Mouse (Mus musculus): ENCODE measurements at regions not wholly inside any gene's neighbourhood (a gene's known extent, or its start where the extent isn't known, plus 50 kb on each side); places are given as distances from the start of the nearest gene placed in this dataset.

GRCm38 (mm10) chr12:90469754-90470153, 268.5 kb downstream of the Dio2 start:
- no peaks in the 10 kb centered on the region for H3K36me3 ChIP-seq (ENCODE audit: insufficient read depth, low read length)
- no peak overlapping the region for H3K4me2 ChIP-seq (replicated peaks; ENCODE audit: low read depth, low read length)
- H3K9me3 ChIP-seq (ENCODE audit: low read length), result no peaks in the 10 kb centered on the region
- no peak overlapping the region for H3K4me3 ChIP-seq (ENCODE audit: low read length)
- no peaks in the 10 kb centered on the region for H3K27me3 ChIP-seq (ENCODE audit: insufficient read depth, low read length)
- WGBS, result 51% methylated on average over 1 of the region's 1 CpGs
- peak; percentile 15; the same call in 1 of the 2 replicates for ATAC-seq (ENCODE audit: low FRiP score, low TSS enrichment)
- no peak overlapping the region for H3K27ac ChIP-seq (ENCODE audit: low read length)
- no peaks in the 10 kb centered on the region for H3K4me1 ChIP-seq (ENCODE audit: insufficient read depth, low read length)
- H3K9ac ChIP-seq (replicated peaks; ENCODE audit: low read length), result no peak overlapping the region

DNA sequence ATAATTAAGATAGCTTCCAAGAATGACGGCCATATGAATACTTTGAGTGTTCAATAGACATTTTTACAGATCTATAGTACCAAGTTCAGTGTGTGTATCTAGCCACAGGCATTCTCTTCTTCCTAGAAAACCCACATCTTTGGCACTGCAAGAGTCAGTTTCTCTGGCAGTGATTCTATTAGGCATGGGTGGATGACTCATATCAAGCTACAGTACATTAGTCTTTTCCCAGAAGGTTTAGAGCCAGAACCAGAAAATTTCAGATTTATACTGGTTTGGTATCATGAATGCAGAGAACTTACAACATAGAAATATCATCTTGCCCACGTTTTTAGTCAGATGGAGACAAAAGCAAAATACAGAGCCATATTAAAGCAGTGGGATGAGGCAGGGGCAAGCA, 278.1 kb downstream of the Dio2 start:
- ATAC-seq (ENCODE audit: low FRiP score, low TSS enrichment), result no peak
- 72% methylated on average over 2 of the region's 2 CpGs for WGBS

GRCm38 (mm10) chr12:90440672-90441071, 297.6 kb downstream of the Dio2 start:
- no peaks in the 10 kb centered on the region for H3K36me3 ChIP-seq (ENCODE audit: insufficient read depth, low read length)
- no peak overlapping the region for H3K9ac ChIP-seq (replicated peaks; ENCODE audit: low read length)
- ATAC-seq (ENCODE audit: low FRiP score, low TSS enrichment), result no peak
- no peak overlapping the region for H3K27ac ChIP-seq (ENCODE audit: low read length)
- H3K4me3 ChIP-seq (ENCODE audit: low read length), result no peak overlapping the region
- 91% methylated on average over 1 of the region's 1 CpGs for WGBS
- H3K9me3 ChIP-seq (ENCODE audit: low read length), result no peaks in the 10 kb centered on the region
- H3K27me3 ChIP-seq (ENCODE audit: insufficient read depth, low read length), result no peaks in the 10 kb centered on the region
- no peaks in the 10 kb centered on the region for H3K4me1 ChIP-seq (ENCODE audit: insufficient read depth, low read length)
- no peak overlapping the region for H3K4me2 ChIP-seq (replicated peaks; ENCODE audit: low read depth, low read length)

More for the DNA sequence above, 278.1 kb downstream of the Dio2 start:
- Histone ChIP-seq H3K27me3 (ENCODE audit: insufficient read depth, low read length) (no peaks in the 10 kb centered on the region), H3K36me3 (ENCODE audit: insufficient read depth, low read length) (no peaks in the 10 kb centered on the region), H3K4me2 (replicated peaks; ENCODE audit: low read depth, low read length) (no peak overlapping the region), H3K4me1 (ENCODE audit: insufficient read depth, low read length) (no peaks in the 10 kb centered on the region), H3K9ac (replicated peaks; ENCODE audit: low read length) (no peak overlapping the region), H3K4me3 (ENCODE audit: low read length) (no peak overlapping the region), H3K27ac (ENCODE audit: low read length) (no peak overlapping the region), H3K9me3 (ENCODE audit: low read length) (no peaks in the 10 kb centered on the region)

DNA sequence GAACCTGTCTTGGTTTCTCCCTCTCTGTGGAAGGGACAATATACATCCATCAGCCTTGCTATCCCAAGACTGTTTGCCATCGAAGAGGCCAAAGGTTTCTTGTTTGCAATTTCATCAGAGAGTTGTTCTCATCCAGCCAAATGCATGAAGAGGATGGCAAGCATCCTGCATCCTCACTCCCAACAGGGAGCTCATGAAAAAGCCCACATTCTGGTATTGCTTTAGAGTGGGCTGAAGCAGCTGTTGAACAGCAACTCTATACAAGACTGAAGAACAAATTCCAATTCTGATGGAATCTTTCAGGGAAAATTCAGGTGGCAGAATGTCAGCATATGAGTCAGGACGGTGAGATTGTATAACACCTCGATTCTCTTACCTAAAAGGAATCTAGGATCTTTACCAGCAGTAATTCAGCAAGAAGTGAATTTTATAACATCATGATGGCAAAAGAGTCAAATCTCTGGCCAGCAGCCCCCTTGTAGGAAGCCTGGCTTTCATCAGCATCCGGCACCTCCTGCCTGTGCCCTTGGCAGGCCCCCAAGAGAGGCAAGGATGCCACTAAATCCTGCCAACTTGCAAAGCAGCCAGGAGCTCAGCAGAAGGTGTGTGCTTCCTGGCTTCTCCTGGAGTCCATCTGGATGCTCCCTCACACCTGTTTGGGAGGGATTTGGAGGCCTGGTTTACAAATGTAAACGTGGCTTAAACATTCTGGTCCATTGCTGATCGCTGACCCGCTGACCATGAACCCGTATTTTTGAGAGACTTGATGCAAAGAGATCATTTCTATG, 312.8 kb downstream of the Dio2 start:
- Histone ChIP-seq H3K27ac (ENCODE audit: low read length) (no peak overlapping the region), H3K36me3 (ENCODE audit: insufficient read depth, low read length) (no peaks in the 10 kb centered on the region), H3K9ac (replicated peaks; ENCODE audit: low read length) (no peak overlapping the region), H3K4me2 (replicated peaks; ENCODE audit: low read depth, low read length) (no peak overlapping the region), H3K4me3 (ENCODE audit: low read length) (no peak overlapping the region), H3K9me3 (ENCODE audit: low read length) (no peaks in the 10 kb centered on the region), H3K4me1 (ENCODE audit: insufficient read depth, low read length) (0 out of 2 replicates have a peak, but pooled peaks cover 3% of the 10 kb centered on the region), H3K27me3 (ENCODE audit: insufficient read depth, low read length) (no peaks in the 10 kb centered on the region)
- ATAC-seq (ENCODE audit: low FRiP score, low TSS enrichment), result no peak
- 83% methylated on average over 8 of the region's 8 CpGs for WGBS

GRCm38 (mm10) chr12:90417590-90418221, 320.5 kb downstream of the Dio2 start:
- Histone ChIP-seq H3K9ac (replicated peaks; ENCODE audit: low read length) (no peak overlapping the region), H3K9me3 (ENCODE audit: low read length) (no peaks in the 10 kb centered on the region), H3K4me1 (ENCODE audit: insufficient read depth, low read length) (0 out of 2 replicates have a peak, but pooled peaks cover 8% of the 10 kb centered on the region), H3K27me3 (ENCODE audit: insufficient read depth, low read length) (no peaks in the 10 kb centered on the region), H3K27ac (ENCODE audit: low read length) (peak overlapping the region; percentile 48; the same call in 1 of the 2 replicates), H3K36me3 (ENCODE audit: insufficient read depth, low read length) (no peaks in the 10 kb centered on the region), H3K4me2 (replicated peaks; ENCODE audit: low read depth, low read length) (no peak overlapping the region), H3K4me3 (ENCODE audit: low read length) (no peak overlapping the region)
- 16% methylated on average over 2 of the region's 2 CpGs for WGBS
- ATAC-seq (ENCODE audit: low FRiP score, low TSS enrichment), result peak; percentile 96

DNA sequence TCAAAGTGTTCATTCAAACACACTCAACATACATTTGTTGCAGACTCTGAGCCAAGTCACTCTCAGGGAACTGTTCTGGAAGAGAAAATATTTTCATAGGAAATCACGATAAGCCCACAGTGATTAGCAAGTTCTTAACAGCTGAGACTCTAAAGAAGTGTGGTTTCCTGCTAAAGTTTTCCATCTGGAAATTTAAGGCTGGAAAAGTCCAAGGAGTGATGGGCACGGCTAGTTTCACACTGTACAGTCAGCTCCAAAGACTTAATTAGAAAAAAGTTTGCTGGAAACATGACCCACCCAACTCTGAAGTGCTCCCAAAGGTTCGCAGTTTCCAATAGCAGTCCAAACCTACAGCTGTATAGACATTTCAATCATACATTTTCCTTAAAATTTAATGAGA, 329.5 kb downstream of the Dio2 start:
- WGBS, result 33% methylated on average over 3 of the region's 3 CpGs
- H3K27me3 ChIP-seq (ENCODE audit: insufficient read depth, low read length), result no peaks in the 10 kb centered on the region
- H3K9ac ChIP-seq (replicated peaks; ENCODE audit: low read length), result no peak overlapping the region
- no peaks in the 10 kb centered on the region for H3K9me3 ChIP-seq (ENCODE audit: low read length)
- H3K4me1 ChIP-seq (ENCODE audit: insufficient read depth, low read length), result no peaks in the 10 kb centered on the region
- no peak overlapping the region for H3K27ac ChIP-seq (ENCODE audit: low read length)
- H3K4me2 ChIP-seq (replicated peaks; ENCODE audit: low read depth, low read length), result no peak overlapping the region
- no peaks in the 10 kb centered on the region for H3K36me3 ChIP-seq (ENCODE audit: insufficient read depth, low read length)
- no peak for ATAC-seq (ENCODE audit: low FRiP score, low TSS enrichment)
- no peak overlapping the region for H3K4me3 ChIP-seq (ENCODE audit: low read length)

DNA sequence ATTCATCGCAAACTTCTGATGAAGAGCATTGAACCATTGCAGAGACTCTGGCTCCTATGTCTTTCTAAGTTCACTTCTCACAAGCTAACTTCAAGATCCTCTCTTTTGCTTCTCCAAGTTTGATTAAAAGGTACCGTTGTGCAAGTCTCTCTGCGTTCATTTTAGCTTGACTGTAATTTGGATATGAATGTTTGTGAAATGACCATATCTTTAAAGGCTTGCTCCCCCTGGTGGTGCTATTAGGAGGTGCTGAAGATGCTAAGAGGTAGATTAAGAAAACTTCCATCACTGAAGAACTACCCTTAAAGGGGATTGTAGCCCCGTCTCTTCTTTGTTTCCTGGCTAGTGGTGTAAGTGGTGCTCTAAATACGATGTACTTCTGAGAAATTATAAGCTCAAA, 339.7 kb downstream of the Dio2 start:
- no peak overlapping the region for H3K9ac ChIP-seq (replicated peaks; ENCODE audit: low read length)
- no peaks in the 10 kb centered on the region for H3K36me3 ChIP-seq (ENCODE audit: insufficient read depth, low read length)
- no peaks in the 10 kb centered on the region for H3K9me3 ChIP-seq (ENCODE audit: low read length)
- WGBS, result 87% methylated on average over 5 of the region's 5 CpGs
- no peaks in the 10 kb centered on the region for H3K4me1 ChIP-seq (ENCODE audit: insufficient read depth, low read length)
- no peak for ATAC-seq (ENCODE audit: low FRiP score, low TSS enrichment)
- no peak overlapping the region for H3K27ac ChIP-seq (ENCODE audit: low read length)
- H3K27me3 ChIP-seq (ENCODE audit: insufficient read depth, low read length), result no peaks in the 10 kb centered on the region
- no peak overlapping the region for H3K4me3 ChIP-seq (ENCODE audit: low read length)
- H3K4me2 ChIP-seq (replicated peaks; ENCODE audit: low read depth, low read length), result no peak overlapping the region
